Mouse (Mus musculus) ES-Bruce4 (cell line): ENCODE results near the gene Mef2b.

Source experiments
- CTCF ChIP-seq: IDR thresholded peaks from one replicate; pipeline ENCODE4 v1.8.1; 2011; ENCODE audit warnings: low read depth, low read length
- EP300 ChIP-seq: IDR thresholded peaks from 2 replicates; pipeline ENCODE4 v1.6.1; 2011; ENCODE audit warnings: low read depth, low read length; ENCODE audit not compliant: insufficient read depth
- POLR2A ChIP-seq: IDR thresholded peaks from one replicate; pipeline ENCODE4 v1.8.1; 2011; ENCODE audit warnings: low read length; ENCODE audit not compliant: insufficient read depth

- TF ChIP-seq CTCF (no peak), EP300 (no peak), POLR2A (no peak)
These were observed 470 bp downstream of the Mef2b start for GRCm38 (mm10) chr8:70139981-70140380.
